Mouse (Mus musculus): ENCODE data around the gene Flrt1. TPM values are rescaled to one million over a fixed set of nuclear protein-coding genes. Genes with fewer than 3 reads are reported as not detected.

Flrt1 gene
- polyA plus RNA-seq, 1 experiment from 2014 or later, result 12.0 TPM

- no peak for ATAC-seq
- Histone ChIP-seq H3K27ac (ENCODE audit: low read length) (no peak overlapping the region), H3K9me3 (replicated peaks; ENCODE audit: control insufficient read depth, low read length, poor library complexity, severe bottlenecking) (no peaks in the 10 kb centered on the region), H3K9ac (ENCODE audit: low read depth, low read length) (0 out of 2 replicates have a peak overlapping the region, but pooled peaks have one; percentile 30), H3K4me3 (ENCODE audit: low read depth, low read length) (no peak overlapping the region), H3K4me1 (ENCODE audit: control insufficient read depth, insufficient read depth, low read length) (peaks cover 26% of the 10 kb centered on the region), H3K27me3 (ENCODE audit: control insufficient read depth, insufficient read depth, low read depth, low read length) (no peaks in the 10 kb centered on the region; the same call in 1 of the 2 replicates), H3K4me2 (ENCODE audit: low read length) (no peak overlapping the region), H3K36me3 (ENCODE audit: control insufficient read depth, insufficient read depth, low read length) (no peaks in the 10 kb centered on the region)
- 60% methylated on average over 13 of the region's 13 CpGs for WGBS
Observed at GRCm38 (mm10) chr19:7146376-7146775, 40.8 kb upstream of the Flrt1 start.

DNA sequence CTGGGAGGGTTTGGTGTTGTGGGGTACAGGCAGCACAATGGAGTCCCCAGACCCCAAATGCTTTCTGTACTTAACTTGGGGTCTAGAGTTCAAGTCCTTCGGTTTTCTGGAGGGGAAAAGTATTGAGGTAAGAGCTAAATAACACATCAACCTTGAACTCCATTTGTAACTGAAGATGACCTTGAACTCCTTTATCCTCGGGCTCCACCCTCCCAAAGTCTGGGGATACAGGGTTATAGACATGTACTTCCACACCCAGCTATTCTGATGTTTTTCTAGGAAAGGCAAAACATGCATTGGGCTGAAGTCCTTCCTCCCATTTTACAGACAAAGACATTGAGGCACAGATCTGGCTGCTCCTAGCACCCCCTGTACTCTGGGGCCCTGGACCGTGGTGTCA, 38.9 kb upstream of the Flrt1 start:
- no peaks in the 10 kb centered on the region for H3K36me3 ChIP-seq (ENCODE audit: control insufficient read depth, insufficient read depth, low read length)
- no peaks in the 10 kb centered on the region for H3K9me3 ChIP-seq (replicated peaks; ENCODE audit: control insufficient read depth, low read length, poor library complexity, severe bottlenecking)
- WGBS, result 69% methylated on average over 3 of the region's 3 CpGs
- peak overlapping the region; percentile 58; the same call in 1 of the 2 replicates for H3K4me2 ChIP-seq (ENCODE audit: low read length)
- no peak overlapping the region for H3K9ac ChIP-seq (ENCODE audit: low read depth, low read length)
- no peaks in the 10 kb centered on the region; the same call in 1 of the 2 replicates for H3K27me3 ChIP-seq (ENCODE audit: control insufficient read depth, insufficient read depth, low read depth, low read length)
- peaks cover 38% of the 10 kb centered on the region for H3K4me1 ChIP-seq (ENCODE audit: control insufficient read depth, insufficient read depth, low read length)
- no peak overlapping the region for H3K4me3 ChIP-seq (ENCODE audit: low read depth, low read length)
- no peak for ATAC-seq
- H3K27ac ChIP-seq (ENCODE audit: low read length), result no peak overlapping the region

DNA sequence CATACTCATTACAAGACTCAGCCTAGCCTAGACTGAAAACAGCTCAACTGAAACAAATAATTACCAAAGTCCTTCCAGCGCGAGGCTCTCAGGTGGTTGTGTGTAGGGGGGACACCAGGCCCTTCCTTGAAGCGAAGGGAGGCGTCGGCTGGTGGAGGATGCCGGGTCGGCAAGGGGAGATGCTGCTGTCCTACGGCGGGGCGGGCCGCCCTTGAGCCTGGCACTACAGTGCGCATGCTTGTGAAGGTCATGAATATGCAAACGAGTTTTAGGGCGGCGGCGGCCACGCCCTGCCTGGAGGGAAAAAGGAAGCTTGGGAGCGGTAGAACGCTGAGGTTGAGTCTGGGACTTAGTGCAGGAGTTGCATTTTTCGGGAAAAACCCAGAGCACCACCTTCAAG, 38.3 kb upstream of the Flrt1 start:
- WGBS, result under 1% methylated on average over 20 of the region's 20 CpGs
- Histone ChIP-seq H3K36me3 (ENCODE audit: control insufficient read depth, insufficient read depth, low read length) (no peaks in the 10 kb centered on the region), H3K27me3 (ENCODE audit: control insufficient read depth, insufficient read depth, low read depth, low read length) (no peaks in the 10 kb centered on the region; the same call in 1 of the 2 replicates), H3K4me3 (ENCODE audit: low read depth, low read length) (peak overlapping the region; percentile 30), H3K9ac (ENCODE audit: low read depth, low read length) (peak overlapping the region; percentile 53), H3K27ac (ENCODE audit: low read length) (0 out of 2 replicates have a peak overlapping the region, but pooled peaks have one; percentile 29), H3K9me3 (replicated peaks; ENCODE audit: control insufficient read depth, low read length, poor library complexity, severe bottlenecking) (no peaks in the 10 kb centered on the region), H3K4me2 (ENCODE audit: low read length) (peak overlapping the region; percentile 58), H3K4me1 (ENCODE audit: control insufficient read depth, insufficient read depth, low read length) (peaks cover 42% of the 10 kb centered on the region)
- ATAC-seq, result 0 out of 2 replicates have a peak, but pooled peaks have one; percentile 15

DNA sequence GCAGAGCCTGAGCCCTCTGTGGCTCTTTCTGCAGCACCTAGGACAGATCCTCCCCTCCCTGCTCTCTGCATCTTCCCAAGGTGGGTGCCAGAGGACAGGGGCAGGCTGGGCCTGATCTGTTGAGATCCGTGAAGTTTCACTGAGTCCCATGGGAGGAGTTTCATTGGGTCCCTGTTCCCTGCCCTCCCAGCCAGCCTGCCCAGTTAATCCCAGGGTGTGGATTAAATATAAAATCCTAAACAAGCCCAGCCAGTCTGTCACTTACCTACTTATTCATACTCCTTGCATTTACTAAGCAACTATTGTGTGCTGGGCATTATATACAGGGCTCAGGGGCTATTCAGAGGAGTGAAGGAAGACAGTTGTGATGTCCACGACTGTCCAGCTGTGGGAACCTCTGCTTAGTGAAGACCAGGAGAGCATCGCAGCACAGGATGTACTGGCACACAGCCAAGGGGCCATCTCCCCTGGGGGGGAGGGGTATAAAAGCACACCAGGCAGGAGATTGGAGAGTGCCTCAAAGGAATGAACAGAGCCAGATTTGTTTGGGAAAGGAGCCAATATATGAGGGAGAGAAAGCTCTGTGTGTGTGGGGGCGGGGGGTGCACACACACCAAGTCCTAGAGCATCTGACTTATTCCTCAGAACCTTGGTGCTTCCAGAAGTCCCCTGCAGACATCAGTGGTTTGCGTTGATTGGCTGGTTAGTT, 36.8 kb upstream of the Flrt1 start:
- H3K27me3 ChIP-seq (ENCODE audit: control insufficient read depth, insufficient read depth, low read depth, low read length), result no peaks in the 10 kb centered on the region; the same call in 1 of the 2 replicates
- no peak for ATAC-seq
- no peak overlapping the region for H3K27ac ChIP-seq (ENCODE audit: low read length)

DNA sequence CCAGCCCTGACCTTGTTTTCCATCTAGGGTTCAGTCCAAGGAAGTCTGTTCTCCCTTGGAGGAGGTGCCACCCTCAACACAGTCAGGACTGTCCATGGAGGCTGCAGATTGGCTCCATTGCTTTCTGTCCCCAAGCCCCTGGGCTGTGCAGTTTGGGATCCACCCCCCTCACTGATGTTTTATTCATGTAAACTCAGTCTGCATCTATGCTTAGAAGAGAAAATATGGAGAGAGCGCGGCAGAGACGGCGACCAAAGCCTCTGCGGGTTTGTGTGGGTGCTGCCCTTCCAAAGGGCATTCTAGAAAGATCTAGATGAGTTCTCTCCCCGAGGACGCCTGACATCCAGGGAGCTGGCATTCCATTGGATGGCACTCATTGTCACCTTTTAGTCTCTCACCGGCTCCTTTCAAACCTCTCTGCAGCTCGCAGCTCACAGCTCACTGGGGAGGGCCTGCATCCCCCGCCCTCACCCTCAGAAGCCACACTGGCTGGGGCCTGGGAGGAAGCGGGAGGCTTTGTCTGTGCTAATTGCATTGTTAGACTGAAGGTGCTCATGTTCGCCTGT, 35.4 kb upstream of the Flrt1 start:
- peak overlapping the region; percentile 73 for H3K27ac ChIP-seq (ENCODE audit: low read length)
- H3K27me3 ChIP-seq (ENCODE audit: control insufficient read depth, insufficient read depth, low read depth, low read length), result no peaks in the 10 kb centered on the region; the same call in 1 of the 2 replicates
- 25% methylated on average over 12 of the region's 12 CpGs for WGBS
- no peaks in the 10 kb centered on the region for H3K9me3 ChIP-seq (replicated peaks; ENCODE audit: control insufficient read depth, low read length, poor library complexity, severe bottlenecking)
- peaks cover 60% of the 10 kb centered on the region for H3K4me1 ChIP-seq (ENCODE audit: control insufficient read depth, insufficient read depth, low read length)
- no peaks in the 10 kb centered on the region for H3K36me3 ChIP-seq (ENCODE audit: control insufficient read depth, insufficient read depth, low read length)
- no peak overlapping the region for H3K9ac ChIP-seq (ENCODE audit: low read depth, low read length)
- H3K4me3 ChIP-seq (ENCODE audit: low read depth, low read length), result no peak overlapping the region
- no peak overlapping the region for H3K4me2 ChIP-seq (ENCODE audit: low read length)
- peak; percentile 30; the same call in 1 of the 2 replicates for ATAC-seq

More for the DNA sequence above, 36.8 kb upstream of the Flrt1 start:
- H3K36me3 ChIP-seq (ENCODE audit: control insufficient read depth, insufficient read depth, low read length), result no peaks in the 10 kb centered on the region
- 32% methylated on average over 5 of the region's 5 CpGs for WGBS
- H3K4me3 ChIP-seq (ENCODE audit: low read depth, low read length), result no peak overlapping the region
- no peaks in the 10 kb centered on the region for H3K9me3 ChIP-seq (replicated peaks; ENCODE audit: control insufficient read depth, low read length, poor library complexity, severe bottlenecking)
- no peak overlapping the region for H3K4me2 ChIP-seq (ENCODE audit: low read length)
- no peak overlapping the region for H3K9ac ChIP-seq (ENCODE audit: low read depth, low read length)
- peaks cover 48% of the 10 kb centered on the region for H3K4me1 ChIP-seq (ENCODE audit: control insufficient read depth, insufficient read depth, low read length)

DNA sequence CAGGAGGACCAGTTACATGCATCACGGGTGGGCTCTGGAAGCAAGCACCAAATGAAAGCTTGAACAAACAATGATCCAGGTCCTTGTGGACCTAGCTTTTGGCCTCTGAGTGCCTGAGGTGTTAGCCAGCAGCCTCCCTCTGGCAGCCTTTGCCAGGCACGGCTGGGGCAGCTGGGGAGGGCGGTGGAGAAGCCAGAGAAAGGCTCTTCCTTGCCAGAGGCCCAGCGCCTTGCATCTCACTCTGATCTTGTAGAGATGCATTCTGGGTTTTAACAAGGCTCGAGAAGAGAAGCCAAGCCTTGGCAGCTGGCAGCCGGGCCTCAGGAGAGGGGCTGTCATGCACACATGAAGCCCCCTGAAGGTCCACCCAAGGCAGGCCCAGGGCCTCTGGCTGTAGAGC, 34.8 kb upstream of the Flrt1 start:
- ATAC-seq, result no peak
- WGBS, result 20% methylated on average over 6 of the region's 6 CpGs
- H3K4me3 ChIP-seq (ENCODE audit: low read depth, low read length), result no peak overlapping the region
- peak overlapping the region; percentile 11; the same call in 1 of the 2 replicates for H3K9ac ChIP-seq (ENCODE audit: low read depth, low read length)
- peak overlapping the region; percentile 73 for H3K27ac ChIP-seq (ENCODE audit: low read length)
- H3K36me3 ChIP-seq (ENCODE audit: control insufficient read depth, insufficient read depth, low read length), result no peaks in the 10 kb centered on the region
- 0 out of 2 replicates have a peak overlapping the region, but pooled peaks have one; percentile 2 for H3K4me2 ChIP-seq (ENCODE audit: low read length)
- H3K27me3 ChIP-seq (ENCODE audit: control insufficient read depth, insufficient read depth, low read depth, low read length), result no peaks in the 10 kb centered on the region
- H3K9me3 ChIP-seq (replicated peaks; ENCODE audit: control insufficient read depth, low read length, poor library complexity, severe bottlenecking), result no peaks in the 10 kb centered on the region
- peaks cover 66% of the 10 kb centered on the region for H3K4me1 ChIP-seq (ENCODE audit: control insufficient read depth, insufficient read depth, low read length)

GRCm38 (mm10) chr19:7139321-7139720, 33.8 kb upstream of the Flrt1 start:
- ATAC-seq, result no peak
- 67% methylated on average over 4 of the region's 4 CpGs for WGBS
- Histone ChIP-seq H3K9ac (ENCODE audit: low read depth, low read length) (peak overlapping the region; percentile 28; the same call in 1 of the 2 replicates), H3K4me1 (ENCODE audit: control insufficient read depth, insufficient read depth, low read length) (peaks cover 75% of the 10 kb centered on the region), H3K9me3 (replicated peaks; ENCODE audit: control insufficient read depth, low read length, poor library complexity, severe bottlenecking) (no peaks in the 10 kb centered on the region), H3K4me2 (ENCODE audit: low read length) (no peak overlapping the region), H3K27me3 (ENCODE audit: control insufficient read depth, insufficient read depth, low read depth, low read length) (no peaks in the 10 kb centered on the region), H3K4me3 (ENCODE audit: low read depth, low read length) (no peak overlapping the region), H3K27ac (ENCODE audit: low read length) (0 out of 2 replicates have a peak overlapping the region, but pooled peaks have one; percentile 10), H3K36me3 (ENCODE audit: control insufficient read depth, insufficient read depth, low read length) (no peaks in the 10 kb centered on the region)

GRCm38 (mm10) chr19:7138327-7138726, 32.8 kb upstream of the Flrt1 start:
- H3K4me3 ChIP-seq (ENCODE audit: low read depth, low read length), result no peak overlapping the region
- H3K36me3 ChIP-seq (ENCODE audit: control insufficient read depth, insufficient read depth, low read length), result no peaks in the 10 kb centered on the region
- no peak overlapping the region for H3K9ac ChIP-seq (ENCODE audit: low read depth, low read length)
- 53% methylated on average over 14 of the region's 14 CpGs for WGBS
- H3K9me3 ChIP-seq (replicated peaks; ENCODE audit: control insufficient read depth, low read length, poor library complexity, severe bottlenecking), result no peaks in the 10 kb centered on the region
- no peak for ATAC-seq
- peaks cover 75% of the 10 kb centered on the region for H3K4me1 ChIP-seq (ENCODE audit: control insufficient read depth, insufficient read depth, low read length)
- no peaks in the 10 kb centered on the region for H3K27me3 ChIP-seq (ENCODE audit: control insufficient read depth, insufficient read depth, low read depth, low read length)
- H3K27ac ChIP-seq (ENCODE audit: low read length), result no peak overlapping the region
- no peak overlapping the region for H3K4me2 ChIP-seq (ENCODE audit: low read length)

All from midbrain, embryonic 16.5 days (tissue).